Mouse (Mus musculus) heart, embryonic 16.5 days (tissue): Measurements from ENCODE around the gene Klc4. TPM values are rescaled to one million over a fixed set of nuclear protein-coding genes. Genes with fewer than 3 reads are reported as not detected.

Experiments used
- ATAC-seq: fragments of 200-750 bp; cut with Nextera tagmentation; replicated peaks from 2 replicates; pipeline ENCODE4 v1.8.0; 2017; ENCODE audit warnings: moderate number of reproducible peaks; ENCODE audit not compliant: insufficient read depth, low FRiP score; ENCODE audit errors: extremely low read depth
- H3K27ac ChIP-seq: fragments of 300-500 bp; sonication (generic); 2 replicates; pipeline ENCODE4 v1.5.1; 2014; ENCODE audit warnings: mild to moderate bottlenecking, low read length, control low read depth, moderate library complexity
- H3K27me3 ChIP-seq: fragments of 300-500 bp; sonication (generic); 2 replicates; pipeline ENCODE4 v1.6.1; 2014; ENCODE audit warnings: low read length, mixed read lengths; ENCODE audit not compliant: control insufficient read depth, insufficient read depth
- H3K36me3 ChIP-seq: fragments of 300-500 bp; sonication (generic); 2 replicates; pipeline ENCODE4 v1.6.1; 2014; ENCODE audit not compliant: control insufficient read depth, insufficient read depth
- H3K4me1 ChIP-seq: fragments of 300-500 bp; sonication (generic); 2 replicates; pipeline ENCODE4 v1.6.1; 2014; ENCODE audit warnings: low read length, mixed read lengths; ENCODE audit not compliant: control insufficient read depth, insufficient read depth
- H3K4me2 ChIP-seq: fragments of 300-500 bp; sonication (generic); 2 replicates; pipeline ENCODE4 v1.6.1; 2014; ENCODE audit warnings: low read depth, mild to moderate bottlenecking, control low read depth, low read length
- H3K4me3 ChIP-seq: fragments of 300-500 bp; sonication (generic); 2 replicates; pipeline ENCODE4 v1.5.1; 2014; ENCODE audit warnings: mild to moderate bottlenecking, control low read depth, low read length
- H3K9ac ChIP-seq: fragments of 300-500 bp; sonication (generic); 2 replicates; pipeline ENCODE4 v1.6.1; 2014; ENCODE audit warnings: low read length, control low read depth
- H3K9me3 ChIP-seq: fragments of 300-500 bp; sonication (generic); replicated peaks from 2 replicates; pipeline ENCODE4 v1.6.1; 2016; ENCODE audit warnings: low read length; ENCODE audit not compliant: control insufficient read depth
- WGBS: fragments of 180-500 bp; shearing (Covaris S2); extraction: QIAGEN DNeasy Blood & Tissue Kit; methylation state at CpG from one replicate; pipeline ENCODE4 v1.1.7; 2014; 5-methylcytosine and 5-hydroxymethylcytosine counted together
- polyA plus RNA-seq: library from polyadenylated mRNA; unstranded; fragments of >200 nt; fragmentation: Nextera tagmentation; extraction: Ambion mirVana; gene quantifications from 2 replicates; pipeline ENCODE4 v1.2.1, GENCODE M21; 2015

Klc4 gene
- polyA plus RNA-seq, 1 experiment from 2014 or later: 25.7 TPM

DNA sequence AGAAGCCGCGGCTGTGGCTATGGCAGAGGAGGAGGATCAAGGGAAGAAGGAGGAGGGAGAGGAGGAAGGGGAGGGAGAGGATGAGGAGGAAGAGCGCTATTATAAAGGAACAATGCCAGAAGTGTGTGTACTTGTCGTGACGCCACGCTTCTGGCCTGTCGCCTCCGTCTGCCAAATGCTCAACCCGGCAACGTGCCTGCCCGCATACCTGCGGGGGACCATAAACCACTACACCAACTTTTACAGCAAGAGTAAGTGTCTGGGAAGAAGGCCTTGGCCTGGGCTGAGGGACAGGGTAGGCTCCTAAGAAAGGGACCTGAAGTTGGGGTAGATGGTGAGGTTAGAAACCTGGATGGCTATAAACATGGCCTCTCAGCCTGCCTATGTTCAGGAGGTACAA is 16.2 kb upstream of the Klc4 start:
- no peaks in the 10 kb centered on the region for H3K4me1 ChIP-seq
- H3K4me2 ChIP-seq: no peak overlapping the region
- H3K9me3 ChIP-seq: no peaks in the 10 kb centered on the region
- no peak overlapping the region for H3K4me3 ChIP-seq
- WGBS: 88% methylated on average over 12 of the region's 12 CpGs
- H3K27me3 ChIP-seq: no peaks in the 10 kb centered on the region
- H3K36me3 ChIP-seq: peaks cover 63% of the 10 kb centered on the region
- H3K9ac ChIP-seq: no peak overlapping the region
- H3K27ac ChIP-seq: no peak overlapping the region
- no peak for ATAC-seq

DNA sequence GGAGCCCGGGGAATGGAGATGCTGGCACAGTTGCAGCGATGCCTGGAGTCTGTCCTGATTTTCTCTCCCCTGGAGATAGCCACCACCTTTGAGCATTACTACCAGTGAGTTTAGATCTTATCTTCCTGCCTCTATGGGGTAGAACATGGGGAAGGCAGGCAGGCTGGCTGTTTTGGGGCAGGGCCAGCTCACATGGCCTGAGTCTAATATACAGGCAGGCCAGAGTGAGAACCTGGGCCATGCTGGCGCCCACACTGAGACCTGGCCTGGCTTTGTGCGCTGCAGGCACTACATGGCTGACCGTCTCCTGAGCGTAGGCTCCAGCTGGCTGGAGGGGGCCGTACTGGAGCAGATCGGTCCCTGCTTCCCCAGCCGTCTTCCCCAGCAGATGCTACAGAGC is 15.5 kb upstream of the Klc4 start:
- Histone ChIP-seq H3K27ac (no peak overlapping the region), H3K9ac (no peak overlapping the region), H3K27me3 (no peaks in the 10 kb centered on the region), H3K36me3 (peaks cover 66% of the 10 kb centered on the region), H3K9me3 (no peaks in the 10 kb centered on the region), H3K4me3 (no peak overlapping the region), H3K4me2 (no peak overlapping the region), H3K4me1 (no peaks in the 10 kb centered on the region)
- 93% methylated on average over 9 of the region's 9 CpGs for WGBS
- no peak for ATAC-seq

GRCm38 (mm10) chr17:46656054-46656453 is 10.2 kb upstream of the Klc4 start:
- H3K36me3 ChIP-seq: peaks cover 70% of the 10 kb centered on the region
- no peak overlapping the region for H3K4me3 ChIP-seq
- H3K9me3 ChIP-seq: no peaks in the 10 kb centered on the region
- peaks cover 20% of the 10 kb centered on the region for H3K4me1 ChIP-seq
- no peak overlapping the region for H3K4me2 ChIP-seq
- H3K27me3 ChIP-seq: no peaks in the 10 kb centered on the region
- H3K9ac ChIP-seq: no peak overlapping the region
- ATAC-seq: no peak
- H3K27ac ChIP-seq: no peak overlapping the region
- WGBS: 78% methylated on average over 6 of the region's 6 CpGs

GRCm38 (mm10) chr17:46651755-46652547 is 6.1 kb upstream of the Klc4 start:
- Histone ChIP-seq H3K4me2 (peak overlapping the region; percentile 93), H3K27me3 (no peaks in the 10 kb centered on the region), H3K4me1 (peaks cover 30% of the 10 kb centered on the region), H3K27ac (peak overlapping the region; percentile 99), H3K4me3 (peak overlapping the region; percentile 80), H3K36me3 (peaks cover 41% of the 10 kb centered on the region), H3K9ac (peak overlapping the region; percentile 97), H3K9me3 (no peaks in the 10 kb centered on the region)
- WGBS: 51% methylated on average over 20 of the region's 20 CpGs
- ATAC-seq: no peak

DNA sequence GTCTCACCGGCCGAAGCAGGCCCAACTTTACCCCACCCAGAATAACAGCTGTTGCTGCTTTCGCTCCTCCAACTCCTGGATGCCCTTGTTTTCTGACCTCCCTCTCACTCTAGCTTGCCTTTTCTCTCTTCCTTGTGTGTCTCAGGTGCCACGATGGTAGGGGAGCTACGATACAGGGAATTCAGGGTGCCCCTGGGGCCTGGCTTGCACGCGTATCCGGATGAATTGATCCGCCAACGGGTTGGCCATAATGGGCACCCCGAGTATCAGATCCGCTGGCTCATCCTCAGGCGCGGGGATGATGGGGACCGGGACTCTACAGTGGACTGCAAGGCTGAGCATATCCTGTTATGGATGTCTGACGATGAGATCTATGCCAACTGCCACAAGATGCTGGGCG is 5.5 kb upstream of the Klc4 start:
- Histone ChIP-seq H3K4me2 (peak overlapping the region; percentile 93), H3K9ac (peak overlapping the region; percentile 97), H3K4me3 (peak overlapping the region; percentile 80), H3K27me3 (no peaks in the 10 kb centered on the region), H3K36me3 (peaks cover 38% of the 10 kb centered on the region), H3K9me3 (no peaks in the 10 kb centered on the region), H3K4me1 (peaks cover 35% of the 10 kb centered on the region), H3K27ac (peak overlapping the region; percentile 99)
- ATAC-seq: no peak
- 64% methylated on average over 17 of the region's 17 CpGs for WGBS

GRCm38 (mm10) chr17:46650232-46651031 is 4.6 kb upstream of the Klc4 start, which contains the start of gene Cul7:
Cul7 (plus strand) TSS chr17:46650337.
- Histone ChIP-seq H3K4me2 (peak within 1 kb of the TSS; percentile 93), H3K36me3 (peaks cover 31% of the 10 kb centered on the region), H3K27ac (peak within 1 kb of the TSS; percentile 99), H3K27me3 (no peaks in the 10 kb centered on the region), H3K4me3 (peak within 1 kb of the TSS; percentile 80), H3K9me3 (no peaks in the 10 kb centered on the region), H3K9ac (peak within 1 kb of the TSS; percentile 97), H3K4me1 (peaks cover 35% of the 10 kb centered on the region)
- ATAC-seq: peak; percentile 92
- WGBS: under 1% methylated on average over 58 of the region's 58 CpGs

GRCm38 (mm10) chr17:46649811-46650210 is 4.0 kb upstream of the Klc4 start:
- peaks cover 39% of the 10 kb centered on the region for H3K4me1 ChIP-seq
- ATAC-seq: no peak

DNA sequence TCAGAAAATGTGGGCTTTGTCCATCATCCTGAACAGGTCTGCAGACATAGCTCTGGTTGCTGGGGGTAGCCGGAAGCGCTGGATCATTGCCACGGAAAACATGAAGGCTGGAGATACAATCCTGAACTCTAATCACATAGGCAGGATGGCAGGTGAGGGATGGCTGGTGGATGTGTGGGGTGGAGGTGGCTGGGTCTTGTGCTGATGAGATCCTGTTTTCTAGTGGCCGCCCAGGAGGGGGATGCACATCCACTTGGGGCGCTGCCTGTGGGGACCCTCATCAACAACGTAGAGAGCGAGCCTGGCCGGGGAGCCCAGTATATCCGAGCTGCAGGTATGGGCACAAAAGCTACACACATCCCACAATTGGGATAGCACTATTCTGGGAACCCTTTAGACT is 2.6 kb upstream of the Klc4 start:
- ATAC-seq: no peak
- Histone ChIP-seq H3K4me2 (no peak overlapping the region), H3K4me3 (no peak overlapping the region), H3K9me3 (no peaks in the 10 kb centered on the region), H3K4me1 (peaks cover 44% of the 10 kb centered on the region), H3K9ac (no peak overlapping the region), H3K36me3 (peaks cover 13% of the 10 kb centered on the region), H3K27me3 (no peaks in the 10 kb centered on the region), H3K27ac (no peak overlapping the region)
- 91% methylated on average over 9 of the region's 9 CpGs for WGBS

More at GRCm38 (mm10) chr17:46649811-46650210, 4.0 kb upstream of the Klc4 start:
- Histone ChIP-seq H3K9me3 (no peaks in the 10 kb centered on the region), H3K27me3 (no peaks in the 10 kb centered on the region), H3K4me2 (peak overlapping the region; percentile 93), H3K4me3 (peak overlapping the region; percentile 80), H3K9ac (peak overlapping the region; percentile 97), H3K27ac (peak overlapping the region; percentile 99), H3K36me3 (peaks cover 27% of the 10 kb centered on the region)
- 24% methylated on average over 15 of the region's 15 CpGs for WGBS

GRCm38 (mm10) chr17:46647279-46647678 is 1.5 kb upstream of the Klc4 start:
- peaks cover 5% of the 10 kb centered on the region; the same call in 1 of the 2 replicates for H3K36me3 ChIP-seq
- peaks cover 36% of the 10 kb centered on the region for H3K4me1 ChIP-seq
- 92% methylated on average over 7 of the region's 7 CpGs for WGBS
- no peak overlapping the region for H3K4me3 ChIP-seq
- H3K27ac ChIP-seq: no peak overlapping the region
- no peak overlapping the region for H3K4me2 ChIP-seq
- H3K27me3 ChIP-seq: no peaks in the 10 kb centered on the region
- no peak overlapping the region for H3K9ac ChIP-seq
- no peaks in the 10 kb centered on the region for H3K9me3 ChIP-seq
- no peak for ATAC-seq
